Mouse (Mus musculus) heart, postnatal 0 days (tissue): ENCODE measurements at regions not wholly inside any gene's neighbourhood (a gene's known extent, or its start where the extent isn't known, plus 50 kb on each side); places are given as distances from the start of the nearest gene placed in this dataset.

ENCODE experiments used
- ATAC-seq: fragments of 200-750 bp; cut with Nextera tagmentation; 2 replicates; pipeline ENCODE4 v1.8.0; 2017; ENCODE audit warnings: low read depth, moderate number of reproducible peaks, moderate library complexity; ENCODE audit not compliant: insufficient read depth
- DNase-seq: peaks from one replicate; pipeline ENCODE4 v3.0.0-alpha.2; 2016; ENCODE audit warnings: low spot score
- H3K27ac ChIP-seq: fragments of 300-500 bp; sonication (generic); 2 replicates; pipeline ENCODE4 v1.5.1; 2014; ENCODE audit warnings: low read depth, mild to moderate bottlenecking
- H3K27me3 ChIP-seq: fragments of 300-500 bp; sonication (generic); 2 replicates; pipeline ENCODE4 v1.6.1; 2014; ENCODE audit warnings: low read length, mixed read lengths; ENCODE audit not compliant: control insufficient read depth, insufficient read depth
- H3K36me3 ChIP-seq: fragments of 300-500 bp; sonication (generic); replicated peaks from 2 replicates; pipeline ENCODE4 v1.6.1; 2014; ENCODE audit warnings: low read length, mixed read lengths; ENCODE audit not compliant: control insufficient read depth, insufficient read depth
- H3K4me1 ChIP-seq: fragments of 300-500 bp; sonication (generic); 2 replicates; pipeline ENCODE4 v1.6.1; 2014; ENCODE audit warnings: antibody characterized with exemption; ENCODE audit not compliant: control insufficient read depth, insufficient read depth
- H3K4me2 ChIP-seq: fragments of 300-500 bp; sonication (generic); 2 replicates; pipeline ENCODE4 v1.6.1; 2014; ENCODE audit warnings: low read depth, mild to moderate bottlenecking, low read length, moderate library complexity
- H3K4me3 ChIP-seq: fragments of 300-500 bp; sonication (generic); 2 replicates; pipeline ENCODE4 v1.5.1; 2014; ENCODE audit warnings: low read depth, low read length
- H3K9ac ChIP-seq: fragments of 300-500 bp; sonication (generic); replicated peaks from 2 replicates; pipeline ENCODE4 v1.6.1; 2014; ENCODE audit warnings: low read depth, low read length, mixed read lengths
- H3K9me3 ChIP-seq: fragments of 300-500 bp; sonication (generic); replicated peaks from 2 replicates; pipeline ENCODE4 v1.6.1; 2016; ENCODE audit warnings: low read length; ENCODE audit not compliant: control insufficient read depth
- CTCF ChIP-seq: IDR thresholded peaks from 2 replicates; pipeline ENCODE4 v1.5.1; 2016; ENCODE audit warnings: antibody characterized with exemption, control low read depth, low read depth
- EP300 ChIP-seq: IDR thresholded peaks from 2 replicates; pipeline ENCODE4 v1.6.1; 2016; ENCODE audit warnings: antibody characterized with exemption, low read depth
- WGBS: fragments of 180-500 bp; shearing (Covaris S2); extraction: QIAGEN DNeasy Blood & Tissue Kit; methylation state at CpG from one replicate; pipeline ENCODE4 v1.1.7; 2014; 5-methylcytosine and 5-hydroxymethylcytosine counted together

- Histone ChIP-seq H3K27ac (no peak overlapping the region), H3K4me1 (peaks cover 7% of the 10 kb centered on the region; the same call in 1 of the 2 replicates), H3K36me3 (no peaks in the 10 kb centered on the region), H3K9me3 (no peaks in the 10 kb centered on the region), H3K9ac (no peak overlapping the region), H3K27me3 (no peaks in the 10 kb centered on the region), H3K4me3 (no peak overlapping the region), H3K4me2 (no peak overlapping the region)
- TF ChIP-seq CTCF (no peak), EP300 (no peak)
- ATAC-seq (no peak), DNase-seq (no peak)
- WGBS: 90% methylated on average over 2 of the region's 2 CpGs
Observed at GRCm38 (mm10) chr7:98768460-98768859, 65.6 kb downstream of the Thap12 start.

- DNase-seq (no peak), ATAC-seq (peak; percentile 39; the same call in 1 of the 2 replicates)
- Histone ChIP-seq H3K4me2 (no peak overlapping the region), H3K36me3 (no peaks in the 10 kb centered on the region), H3K4me3 (no peak overlapping the region), H3K4me1 (peaks cover 7% of the 10 kb centered on the region; the same call in 1 of the 2 replicates), H3K9ac (no peak overlapping the region), H3K9me3 (no peaks in the 10 kb centered on the region), H3K27me3 (no peaks in the 10 kb centered on the region), H3K27ac (no peak overlapping the region)
- no peak for TF ChIP-seq CTCF
- no peak for TF ChIP-seq EP300
- WGBS: 9% methylated on average over 1 of the region's 1 CpGs
Observed at GRCm38 (mm10) chr7:98769111-98769734, 65.7 kb upstream of the Wnt11 start.

GRCm38 (mm10) chr7:98770257-98770890, 64.5 kb upstream of the Wnt11 start:
- ATAC-seq: no peak

GRCm38 (mm10) chr7:98771134-98771775, 63.7 kb upstream of the Wnt11 start:
- Histone ChIP-seq H3K4me3 (no peak overlapping the region), H3K36me3 (no peaks in the 10 kb centered on the region), H3K4me2 (no peak overlapping the region), H3K9me3 (no peaks in the 10 kb centered on the region), H3K4me1 (peaks cover 11% of the 10 kb centered on the region; the same call in 1 of the 2 replicates), H3K9ac (no peak overlapping the region), H3K27me3 (no peaks in the 10 kb centered on the region), H3K27ac (peak overlapping the region; percentile 25; the same call in 1 of the 2 replicates)
- DNase-seq (no peak), ATAC-seq (no peak)
- WGBS: 64% methylated on average over 7 of the region's 7 CpGs
- no peak for TF ChIP-seq CTCF

More at GRCm38 (mm10) chr7:98770257-98770890, 64.5 kb upstream of the Wnt11 start:
- Histone ChIP-seq H3K9me3 (no peaks in the 10 kb centered on the region), H3K27ac (peak overlapping the region; percentile 25; the same call in 1 of the 2 replicates), H3K27me3 (no peaks in the 10 kb centered on the region), H3K36me3 (no peaks in the 10 kb centered on the region), H3K4me2 (peak overlapping the region; percentile 32; the same call in 1 of the 2 replicates), H3K9ac (no peak overlapping the region), H3K4me1 (peaks cover 11% of the 10 kb centered on the region; the same call in 1 of the 2 replicates), H3K4me3 (no peak overlapping the region)
- no peak for TF ChIP-seq CTCF
- no peak for TF ChIP-seq EP300
- DNase-seq: no peak
- WGBS: 33% methylated on average over 8 of the region's 8 CpGs

- peaks cover 4% of the 10 kb centered on the region; the same call in 1 of the 2 replicates for H3K4me1 ChIP-seq
- 55% methylated on average over 4 of the region's 4 CpGs for WGBS
Observed at GRCm38 (mm10) chr7:98774597-98774996, 60.3 kb upstream of the Wnt11 start.

More at GRCm38 (mm10) chr7:98774597-98774996, 60.3 kb upstream of the Wnt11 start:
- Histone ChIP-seq H3K36me3 (no peaks in the 10 kb centered on the region), H3K9ac (no peak overlapping the region), H3K27me3 (no peaks in the 10 kb centered on the region), H3K4me3 (no peak overlapping the region), H3K4me2 (no peak overlapping the region), H3K9me3 (no peaks in the 10 kb centered on the region), H3K27ac (no peak overlapping the region)
- DNase-seq (no peak), ATAC-seq (no peak)
- TF ChIP-seq CTCF: no peak
